Mouse (Mus musculus) spleen, adult 2 months (tissue): ENCODE results near the gene Gm5622. TPM values are rescaled to one million over a fixed set of nuclear protein-coding genes. Genes with fewer than 3 reads are reported as not detected.

ENCODE experiments used
- polyA plus RNA-seq: library from polyadenylated mRNA; depleted of rRNA; stranded (reverse); fragments of >200 nt; gene quantifications from 2 replicates; pipeline ENCODE4 v1.2.3, GENCODE M21; 2012; rRNA removed

Gene Gm5622
- polyA plus RNA-seq, 1 experiment, result not detected

Other genes with a start within 250 kb of the Gm5622 start
- not detected in 2 replicates for gene Gm7247, start 191.0 kb upstream of the Gm5622 start, polyA plus RNA-seq
- not detected in 2 replicates for gene Vmn2r88, start 142.0 kb upstream of the Gm5622 start, polyA plus RNA-seq
- not detected in 2 replicates for gene Vmn2r89, start 100.9 kb upstream of the Gm5622 start, polyA plus RNA-seq
- not detected in 2 replicates for gene Gm17175, start 21.3 kb downstream of the Gm5622 start, polyA plus RNA-seq
- not detected in 2 replicates for gene Gm17174, start 39.3 kb downstream of the Gm5622 start, polyA plus RNA-seq
- not detected in 2 replicates for gene Gm17078, start 58.5 kb downstream of the Gm5622 start, polyA plus RNA-seq
- not detected in 2 replicates for gene Gm4181, start 82.9 kb downstream of the Gm5622 start, polyA plus RNA-seq
- gene Gm17079, start 142.7 kb downstream of the Gm5622 start, polyA plus RNA-seq, result not detected in 2 replicates
- not detected in 2 replicates for gene Gm5800, start 164.4 kb downstream of the Gm5622 start, polyA plus RNA-seq
- gene Ang4, start 220.8 kb downstream of the Gm5622 start, polyA plus RNA-seq, result not detected in 2 replicates
- gene AY358078, start 247.3 kb downstream of the Gm5622 start, polyA plus RNA-seq, result not detected in 2 replicates